In genomic region chr3:42898934-42899333, GRCm38 (mm10) we compare ENCODE assay signal across 19 mouse cellular contexts.
"Had no signal": no experiment of that assay in that cellular context is flagged by ENCODE, and none has a peak within 500 bp of the region (broad histone marks: within the 10 kb centered on the region; RNA-seq: fewer than 3 reads in every experiment).

No protein-coding gene starts in this region.

- H3K4me1 ChIP-seq: liver, embryonic 13.5 days; midbrain, embryonic 12.5 days; midbrain, embryonic 15.5 days; neural tube, embryonic 12.5 days; neural tube, embryonic 15.5 days; stomach, embryonic 15.5 days had no signal

- H3K9me3 ChIP-seq: liver, embryonic 13.5 days; midbrain, embryonic 12.5 days; midbrain, embryonic 15.5 days; neural tube, embryonic 12.5 days; neural tube, embryonic 15.5 days; stomach, embryonic 15.5 days had no signal

- H3K9ac ChIP-seq: hindbrain, embryonic 14.5 days; liver, embryonic 13.5 days; lung, embryonic 14.5 days; midbrain, embryonic 12.5 days; midbrain, embryonic 15.5 days; neural tube, embryonic 12.5 days; neural tube, embryonic 15.5 days; stomach, embryonic 15.5 days had no signal

- H3K4me3 ChIP-seq: left cerebral cortex, adult 2 months; liver, embryonic 13.5 days; midbrain, embryonic 12.5 days; midbrain, embryonic 15.5 days; neural tube, embryonic 12.5 days; neural tube, embryonic 15.5 days; stomach, embryonic 15.5 days had no signal

- H3K27ac ChIP-seq: hindbrain, embryonic 14.5 days; hindbrain, postnatal 0 days; left cerebral cortex, adult 2 months; liver, embryonic 13.5 days; macrophage; midbrain, embryonic 12.5 days; midbrain, embryonic 15.5 days; neural tube, embryonic 12.5 days; neural tube, embryonic 15.5 days; stomach, embryonic 15.5 days had no signal

- H3K4me2 ChIP-seq: hindbrain, embryonic 14.5 days; liver, embryonic 13.5 days; lung, embryonic 14.5 days; midbrain, embryonic 12.5 days; midbrain, embryonic 15.5 days; neural tube, embryonic 12.5 days; neural tube, embryonic 15.5 days; stomach, embryonic 15.5 days had no signal

- DNase-seq: kidney, postnatal 25 days; layer of hippocampus, postnatal 36 days; liver, embryonic 13.5 days; lung, embryonic 14.5 days; right cerebral cortex, adult 18-20 months; right cerebral cortex, postnatal 14 days; spleen, adult 18-20 months; thymus, postnatal 25 days had no signal

- H3K36me3 ChIP-seq: liver, embryonic 13.5 days; midbrain, embryonic 12.5 days; midbrain, embryonic 15.5 days; neural tube, embryonic 12.5 days; neural tube, embryonic 15.5 days; stomach, embryonic 15.5 days had no signal

- H3K27me3 ChIP-seq: liver, embryonic 13.5 days; midbrain, embryonic 12.5 days; midbrain, embryonic 15.5 days; neural tube, embryonic 12.5 days; neural tube, embryonic 15.5 days; stomach, embryonic 15.5 days had no signal

- ATAC-seq: hindbrain, postnatal 0 days; inflammation-experienced regulatory T-cells, adult 6 months; lung, postnatal 0 days; midbrain, embryonic 15.5 days had no signal
